Mouse (Mus musculus) adrenal gland, postnatal 0 days (tissue): ENCODE results near the gene Zfp748. TPM values are rescaled to one million over a fixed set of nuclear protein-coding genes. Genes with fewer than 3 reads are reported as not detected.

ENCODE experiments used
- polyA plus RNA-seq: library from polyadenylated mRNA; unstranded; fragments of >200 nt; fragmentation: Nextera tagmentation; extraction: Ambion mirVana; gene quantifications from 2 replicates; pipeline ENCODE4 v1.2.1, GENCODE M21; 2015

The Zfp748 gene
- 7.8 and 9.3 TPM in 2 replicates for polyA plus RNA-seq

GRCm38 (mm10) chr13:67553730-67554129 lies at the start of gene Zfp748:
TSS of gene Zfp748 (minus strand) at chr13:67553830.

GRCm38 (mm10) chr13:67525753-67526410 lies 27.7 kb downstream of the Zfp748 start, which contains the start of the genes Gm26965 and Zfp87:
TSS of gene Gm26965 (minus strand) at chr13:67526151.
TSS of gene Zfp87 (minus strand) at chr13:67526177.

GRCm38 (mm10) chr13:67500084-67500719 lies 53.4 kb downstream of the Zfp748 start, which contains the start of gene Zfp58:
TSS of gene Zfp58 (minus strand) at chr13:67500555.

Other genes with a start within 250 kb of the Zfp748 start
- gene Zfp457, start 247.3 kb downstream of the Zfp748 start, polyA plus RNA-seq: 0.44 and 0.83 TPM in 2 replicates
- 1.1 and 2.0 TPM in 2 replicates for gene Zfp595, start 221.3 kb downstream of the Zfp748 start, polyA plus RNA-seq
- 0.43 and 1.7 TPM in 2 replicates for gene Gm28044, start 193.3 kb downstream of the Zfp748 start, polyA plus RNA-seq
- gene Zfp953, start 193.2 kb downstream of the Zfp748 start, polyA plus RNA-seq: 0.76 and 0.87 TPM in 2 replicates
- 0.57 and 0.80 TPM in 2 replicates for gene Gm28041, start 178.1 kb downstream of the Zfp748 start, polyA plus RNA-seq
- gene Zfp456, start 178.0 kb downstream of the Zfp748 start, polyA plus RNA-seq: 0.74 and 0.84 TPM in 2 replicates
- 5.2 and 5.7 TPM in 2 replicates for gene Zfp429, start 154.0 kb downstream of the Zfp748 start, polyA plus RNA-seq
- 0.12 and 0.19 TPM in 2 replicates for gene Zfp459, start 132.4 kb downstream of the Zfp748 start, polyA plus RNA-seq
- 12.6 and 15.1 TPM in 2 replicates for gene Zfp874a, start 102.2 kb downstream of the Zfp748 start, polyA plus RNA-seq
- gene Zfp874b, start 69.6 kb downstream of the Zfp748 start, polyA plus RNA-seq: 4.2 and 4.6 TPM in 2 replicates
- 5.8 and 6.9 TPM in 2 replicates for gene Zfp58, start 53.3 kb downstream of the Zfp748 start, polyA plus RNA-seq
- not detected in 2 replicates for gene Gm26965, start 27.7 kb downstream of the Zfp748 start, polyA plus RNA-seq
- gene Zfp87, start 27.7 kb downstream of the Zfp748 start, polyA plus RNA-seq: 45.3 and 77.5 TPM in 2 replicates
- gene Zfp729b, start 55.9 kb upstream of the Zfp748 start, polyA plus RNA-seq: 3.7 and 4.0 TPM in 2 replicates
- not detected in 2 replicates for gene Gm49345, start 83.9 kb upstream of the Zfp748 start, polyA plus RNA-seq
- 1.4 and 1.7 TPM in 2 replicates for gene Zfp729a, start 84.0 kb upstream of the Zfp748 start, polyA plus RNA-seq
- 10.0 and 10.3 TPM in 2 replicates for gene Zfp738, start 133.2 kb upstream of the Zfp748 start, polyA plus RNA-seq
- 3.7 and 5.6 TPM in 2 replicates for gene Zfp65, start 175.3 kb upstream of the Zfp748 start, polyA plus RNA-seq
- gene Zfp85, start 201.4 kb upstream of the Zfp748 start, polyA plus RNA-seq: 6.7 and 9.9 TPM in 2 replicates
- gene Zfp493, start 225.9 kb upstream of the Zfp748 start, polyA plus RNA-seq: 2.4 and 2.8 TPM in 2 replicates